Mouse (Mus musculus) embryo, embryonic 10 days (tissue): Measurements from ENCODE around the gene Abca6.

Experiments used
- DNase-seq: peaks from one replicate; pipeline ENCODE4 v3.0.0-alpha.2; 2015; ENCODE audit warnings: low spot score

Gene Abca6

DNA sequence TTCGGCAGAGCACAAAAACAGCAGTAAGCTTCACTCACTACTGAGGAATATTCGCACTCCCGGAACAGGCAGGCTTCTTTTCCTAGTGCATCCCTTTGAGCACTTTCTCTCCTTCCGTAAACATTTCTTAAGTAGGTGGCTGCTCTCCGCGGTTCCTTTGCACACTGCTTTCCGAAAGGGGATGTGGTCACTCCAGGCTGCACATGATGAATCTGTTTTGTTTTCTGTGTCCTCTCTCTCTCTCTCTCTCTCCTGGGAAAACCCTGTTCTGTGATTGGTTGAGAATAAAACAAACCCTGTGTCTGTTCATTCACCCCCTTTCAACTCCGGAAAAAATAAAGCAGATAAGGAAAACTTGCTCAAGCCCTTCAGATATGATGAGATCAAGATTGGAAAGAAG lies at the start of gene Abca6:
Abca6 (minus strand) TSS at position 243 of the 400 bp plus-strand sequence.
- peak; percentile 70 for DNase-seq

DNA sequence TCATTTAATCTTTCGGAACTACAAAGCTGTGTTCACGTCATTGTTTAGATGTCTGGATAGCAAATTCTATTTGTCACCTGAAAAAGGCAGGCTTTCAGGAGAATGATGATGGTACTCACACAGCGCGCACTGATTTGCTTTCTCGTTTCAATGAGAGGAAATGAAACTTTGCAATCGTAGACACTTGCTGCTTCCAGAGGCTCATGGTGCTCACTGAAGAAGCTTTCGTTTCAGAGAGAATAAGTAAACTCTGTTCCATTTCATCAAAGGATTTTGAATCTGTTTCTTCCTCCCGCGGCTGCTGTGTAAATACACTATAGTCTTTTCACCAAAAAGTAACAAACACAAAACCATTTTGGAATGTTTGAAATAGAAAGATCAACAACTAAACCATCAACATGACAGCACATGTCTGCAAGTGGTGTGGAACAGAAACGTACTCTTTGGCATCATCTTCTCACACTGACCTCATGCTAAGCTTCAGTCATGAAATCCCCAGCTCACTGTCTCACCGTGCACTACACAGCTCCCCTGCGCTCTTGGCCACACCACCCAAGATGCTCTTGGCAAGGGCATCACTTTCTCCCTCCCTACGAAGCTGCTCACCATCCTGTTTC lies 46.4 kb upstream of the Abca6 start:
- no peak for DNase-seq

DNA sequence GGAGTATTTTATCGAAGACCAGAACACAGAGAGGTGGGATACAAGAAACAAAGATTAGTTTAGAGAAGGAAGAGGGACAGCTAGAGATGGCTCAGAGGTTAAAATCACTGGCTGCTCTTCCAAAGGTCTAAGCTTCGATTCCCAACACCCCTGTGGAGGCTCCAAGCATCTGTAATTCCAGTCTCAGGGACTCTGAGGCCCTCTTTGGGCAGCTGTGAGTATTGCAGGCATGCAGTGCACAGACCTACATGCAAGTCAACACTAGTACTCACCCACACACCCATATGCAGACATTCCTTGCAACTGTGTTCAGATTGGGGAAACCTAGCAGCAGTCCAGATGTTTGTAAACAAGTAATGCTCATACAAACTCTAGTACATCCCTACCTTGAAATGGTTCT lies 39.0 kb upstream of the Abca6 start:
- DNase-seq: no peak

DNA sequence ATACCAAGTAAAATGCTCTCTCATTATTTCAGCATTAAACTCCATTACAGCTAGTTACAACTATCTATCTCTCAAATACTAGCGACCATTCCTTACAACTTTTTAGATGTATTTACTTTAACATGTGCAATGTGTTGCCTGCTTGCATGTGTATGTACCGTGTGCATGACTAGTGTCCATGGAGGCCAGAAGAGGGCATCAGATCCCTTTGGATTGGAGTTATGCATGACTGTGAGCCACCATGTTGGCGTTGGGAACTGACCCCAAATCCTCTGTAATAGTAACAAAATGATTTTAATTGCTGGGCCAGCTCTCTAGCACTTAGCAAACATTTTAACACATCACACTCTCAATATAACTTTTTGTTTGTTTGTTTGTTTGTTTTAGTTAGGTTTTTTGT lies 36.8 kb upstream of the Abca6 start:
- no peak for DNase-seq

DNA sequence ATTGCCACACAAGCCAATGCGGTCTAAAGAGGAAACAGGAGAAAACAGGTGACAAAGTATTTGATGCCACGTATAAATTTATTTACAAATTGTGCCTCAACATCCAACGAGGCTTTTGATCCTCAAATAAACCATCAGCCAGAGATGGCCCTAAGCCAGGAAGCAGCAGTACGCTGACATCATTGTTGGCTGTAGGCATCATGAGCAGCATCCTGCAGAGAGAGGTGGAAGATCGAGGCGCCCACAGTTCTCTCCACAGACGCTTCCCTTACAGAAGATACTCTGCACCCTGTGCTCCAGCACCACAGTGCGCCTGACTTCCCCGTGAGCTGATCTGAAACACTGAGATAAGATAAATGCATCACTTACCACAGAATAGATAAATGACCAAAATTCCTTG lies 36.1 kb upstream of the Abca6 start:
- DNase-seq: no peak

- no peak for DNase-seq
Measured at GRCm38 (mm10) chr11:110286331-110286730, 34.8 kb upstream of the Abca6 start.

DNA sequence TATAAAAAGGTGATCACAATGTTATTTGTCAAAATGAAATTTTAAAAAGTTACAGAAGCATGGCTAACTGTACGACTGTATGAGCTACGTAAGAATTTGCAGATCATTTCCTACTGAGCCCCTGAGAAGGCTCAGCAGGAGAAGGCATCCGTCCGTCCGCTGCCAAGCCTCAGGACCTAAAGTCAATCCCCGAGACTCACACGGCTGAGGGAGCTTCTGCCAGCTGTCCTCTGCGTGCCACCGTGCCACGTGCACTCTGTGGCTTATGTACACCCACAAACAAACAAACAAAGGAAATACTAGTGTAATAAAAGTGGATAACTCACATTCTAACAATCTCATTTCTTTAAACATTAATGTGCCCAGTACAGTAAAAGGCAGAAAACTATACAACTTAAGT lies 33.3 kb upstream of the Abca6 start:
- DNase-seq: no peak

GRCm38 (mm10) chr11:110284185-110284787 lies 32.7 kb upstream of the Abca6 start:
- no peak for DNase-seq

- no peak for DNase-seq
Measured at GRCm38 (mm10) chr11:110274794-110275193, 23.2 kb upstream of the Abca6 start.

GRCm38 (mm10) chr11:110271745-110272144 lies 20.2 kb upstream of the Abca6 start:
- peak; percentile 91 for DNase-seq

GRCm38 (mm10) chr11:110268244-110268844 lies 16.8 kb upstream of the Abca6 start:
- peak; percentile 95 for DNase-seq

GRCm38 (mm10) chr11:110267232-110267631 lies 15.7 kb upstream of the Abca6 start:
- DNase-seq: no peak

DNA sequence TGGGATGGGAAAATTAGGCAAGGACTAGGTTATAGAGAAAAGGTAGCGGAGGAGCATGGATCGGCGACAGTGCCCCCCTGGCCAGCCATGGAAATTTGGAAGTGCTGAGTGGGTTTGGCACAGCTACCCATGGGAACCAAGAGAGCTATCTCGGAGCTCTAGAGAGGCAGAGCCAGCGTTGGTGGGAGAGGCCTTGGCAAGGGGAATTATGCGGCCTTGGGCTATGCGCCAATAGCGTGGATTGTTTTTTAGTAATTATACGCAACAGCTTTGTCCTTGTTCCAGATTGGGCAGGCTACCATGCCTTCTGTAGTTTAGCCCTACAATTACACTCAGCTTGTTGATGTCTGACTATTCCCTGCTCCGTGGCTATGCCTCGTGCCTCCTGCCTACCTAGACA lies 15.2 kb upstream of the Abca6 start:
- no peak for DNase-seq

- no peak for DNase-seq
Measured at GRCm38 (mm10) chr11:110261867-110262266, 10.3 kb upstream of the Abca6 start.

GRCm38 (mm10) chr11:110257911-110258310 lies 6.3 kb upstream of the Abca6 start:
- no peak for DNase-seq

DNA sequence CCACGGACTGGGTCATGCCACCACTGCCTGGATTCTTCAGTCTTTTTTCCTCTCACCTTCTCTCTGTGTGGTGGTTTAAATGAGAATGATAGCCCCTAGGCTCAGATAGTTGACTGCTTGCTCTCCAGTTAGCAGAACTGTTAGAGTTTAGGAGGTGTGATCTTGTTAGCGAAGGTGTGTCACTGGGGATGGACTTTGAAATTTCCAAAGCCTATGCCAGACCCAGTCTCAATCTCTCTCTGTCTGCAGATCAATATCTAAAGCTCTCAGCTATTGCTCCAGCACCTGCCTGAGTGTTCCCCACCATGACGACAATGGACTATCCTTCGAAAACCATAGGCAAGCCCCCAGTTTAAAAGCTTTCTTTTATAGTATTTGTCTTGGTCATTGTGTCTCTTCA lies 5.5 kb upstream of the Abca6 start:
- no peak for DNase-seq

- DNase-seq: no peak
Measured at GRCm38 (mm10) chr11:110252256-110252655, 680 bp upstream of the Abca6 start.

DNA sequence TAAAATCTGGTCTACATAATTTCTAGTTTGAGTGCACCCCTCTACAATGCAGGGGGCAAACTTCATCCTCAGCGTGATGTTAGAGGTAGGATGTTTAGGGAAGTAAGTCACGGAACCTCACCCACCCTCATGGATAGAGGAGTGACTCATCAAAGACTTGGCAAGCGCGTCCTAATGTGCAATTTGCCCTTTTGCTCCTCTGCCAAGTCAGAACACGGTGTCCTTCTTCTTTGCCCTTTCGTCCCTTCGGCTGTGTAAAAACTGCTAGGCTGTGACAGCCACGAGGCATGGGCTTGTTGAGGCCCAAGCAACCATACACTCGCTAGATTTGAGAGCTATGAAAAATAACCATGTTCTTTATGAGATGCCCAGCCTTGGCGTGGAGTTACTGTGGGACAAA lies 6.8 kb downstream of the Abca6 start:
- DNase-seq: no peak

- DNase-seq: no peak
Measured at GRCm38 (mm10) chr11:110237466-110237865, 14.1 kb downstream of the Abca6 start.

- no peak for DNase-seq
Measured at GRCm38 (mm10) chr11:110232975-110233374, 18.6 kb downstream of the Abca6 start.

DNA sequence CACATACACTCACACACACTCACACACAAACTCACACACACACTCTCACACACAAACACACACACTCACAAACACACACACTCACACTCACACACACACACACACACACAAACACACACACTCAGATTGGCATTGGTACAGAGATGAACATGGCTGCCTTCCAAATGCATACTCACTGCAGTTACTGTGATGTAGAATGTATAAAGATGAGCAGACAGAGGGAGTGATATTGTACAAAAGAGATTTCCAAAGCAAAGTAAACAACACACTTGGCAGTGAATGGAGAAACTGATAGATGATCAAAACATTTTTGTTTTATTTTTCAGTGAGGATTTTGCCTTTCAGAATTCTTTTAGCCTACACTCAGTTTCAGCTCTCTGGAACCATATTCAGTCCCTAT lies 34.5 kb downstream of the Abca6 start:
- DNase-seq: no peak

DNA sequence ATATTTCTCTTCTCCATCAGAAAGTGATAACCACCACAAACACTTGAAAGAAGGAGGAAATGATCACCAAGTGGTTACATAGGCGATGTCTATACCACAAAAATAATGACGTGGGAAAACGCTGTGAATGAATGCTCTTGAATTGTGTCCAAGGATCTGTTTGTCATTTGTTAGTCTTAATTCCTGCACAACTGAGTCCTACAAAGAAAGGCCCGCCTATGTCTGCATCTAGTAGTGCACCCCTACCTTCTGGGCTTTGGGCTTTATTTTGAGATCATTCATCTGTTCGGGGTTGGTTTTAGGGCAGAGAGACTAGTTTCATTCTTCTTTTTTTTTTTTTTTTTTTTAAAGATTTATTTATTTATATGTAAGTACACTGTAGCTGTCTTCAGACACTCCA lies 47.6 kb downstream of the Abca6 start:
- DNase-seq: no peak

DNA sequence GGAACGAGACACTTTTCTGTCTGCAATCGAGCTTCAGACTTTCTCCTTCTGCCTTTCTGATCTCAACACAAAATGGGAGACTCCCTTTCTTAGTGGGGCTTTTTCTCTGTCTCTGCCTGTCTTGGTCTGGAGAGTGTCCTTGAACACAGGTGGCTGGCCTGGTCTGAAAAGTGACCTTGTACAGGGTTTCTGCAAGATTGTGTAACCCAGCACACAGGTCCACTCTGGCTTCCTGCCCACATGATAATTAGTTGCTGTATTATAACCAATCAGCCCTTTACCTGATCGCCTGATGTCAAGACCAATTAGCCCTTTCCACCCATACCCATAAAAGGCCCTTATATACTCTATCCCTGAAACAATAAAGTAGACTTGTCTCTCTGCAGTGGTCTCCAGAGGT lies 52.7 kb downstream of the Abca6 start:
- DNase-seq: no peak
